Mouse (Mus musculus) MEL (cell line): Measurements from ENCODE around the gene Ano10.

ENCODE experiments used
- CTCF ChIP-seq, 3 experiments: IDR thresholded peaks in 2 of 3; conservative IDR thresholded peaks in 1 of 3; 2 replicates each; pipeline ENCODE4 v1.5.1; 2011 to 2012; ENCODE audit warnings: low read length in 3 of 3, low read depth in 2 of 3, mild to moderate bottlenecking in 2 of 3, improper control_type of control experiment in 1 of 3, inconsistent platforms in 1 of 3, mixed read lengths in 1 of 3, moderate library complexity in 1 of 3; ENCODE audit not compliant: control insufficient read depth in 1 of 3, insufficient read depth in 1 of 3, poor library complexity in 1 of 3, severe bottlenecking in 1 of 3
- ELF1 ChIP-seq: IDR thresholded peaks from 2 replicates; pipeline ENCODE4 v1.6.1; 2014; ENCODE audit warnings: low read depth, mild to moderate bottlenecking, inconsistent platforms, low read length, improper control_type of control experiment, moderate library complexity
- EP300 ChIP-seq, 2 experiments: IDR thresholded peaks; 2 replicates each; pipeline ENCODE4 v1.6.1; 2011; ENCODE audit warnings: improper control_type of control experiment in 2 of 2, low read length in 2 of 2, low read depth in 1 of 2, mild to moderate bottlenecking in 1 of 2
- MAZ ChIP-seq: IDR thresholded peaks from 2 replicates; pipeline ENCODE4 v1.6.1; 2012; ENCODE audit warnings: low read depth, mild to moderate bottlenecking, inconsistent platforms, low read length, improper control_type of control experiment
- POLR2A ChIP-seq, 2 experiments: IDR thresholded peaks; 2 replicates each; pipeline ENCODE4 v1.6.1; 2011 to 2012; ENCODE audit warnings: low read length in 2 of 2, mild to moderate bottlenecking in 2 of 2, control low read depth in 1 of 2, improper control_type of control experiment in 1 of 2, low read depth in 1 of 2, moderate library complexity in 1 of 2; ENCODE audit not compliant: control insufficient read depth in 1 of 2, insufficient read depth in 1 of 2, poor library complexity in 1 of 2
- SMC3 ChIP-seq: IDR thresholded peaks from 2 replicates; pipeline ENCODE4 v1.6.1; 2011; ENCODE audit warnings: low read depth, low read length, improper control_type of control experiment
- TAL1 ChIP-seq: IDR thresholded peaks from 2 replicates; pipeline ENCODE4 v1.6.1; 2012; ENCODE audit warnings: mild to moderate bottlenecking, inconsistent platforms, low read length, moderate library complexity, mixed read lengths
- UBTF ChIP-seq: IDR thresholded peaks from 2 replicates; pipeline ENCODE4 v1.6.1; 2012; ENCODE audit warnings: low read depth, mild to moderate bottlenecking, inconsistent platforms, low read length, improper control_type of control experiment, moderate library complexity, borderline replicate concordance; ENCODE audit not compliant: insufficient read depth
- ZNF384 ChIP-seq: IDR thresholded peaks from 2 replicates; pipeline ENCODE4 v1.6.1; 2012; ENCODE audit warnings: low read depth, mild to moderate bottlenecking, inconsistent platforms, low read length, improper control_type of control experiment

- TF ChIP-seq CTCF (IDR thresholded peaks at IDR 0.05 in 2 of 3, conservative IDR thresholded peaks at IDR 0.05 in 1 of 3; ENCODE audit: control insufficient read depth in 1 of 3, insufficient read depth in 1 of 3, low read depth in 2 of 3, low read length in 3 of 3, poor library complexity in 1 of 3, severe bottlenecking in 1 of 3) (no peak), EP300 (IDR thresholded peaks at IDR 0.05; ENCODE audit: low read depth in 1 of 2, low read length in 2 of 2) (no peak), POLR2A (IDR thresholded peaks at IDR 0.05; ENCODE audit: control insufficient read depth in 1 of 2, insufficient read depth in 1 of 2, low read depth in 1 of 2, low read length in 2 of 2, poor library complexity in 1 of 2) (no peak), SMC3 (no peak), TAL1 (no peak), ELF1 (no peak), MAZ (no peak), ZNF384 (no peak), UBTF (no peak)
These were observed 5.8 kb downstream of the Ano10 start for GRCm38 (mm10) chr9:122288416-122288815.
